Mouse (Mus musculus): ENCODE measurements around the gene Cadps.

Gene Cadps

DNA sequence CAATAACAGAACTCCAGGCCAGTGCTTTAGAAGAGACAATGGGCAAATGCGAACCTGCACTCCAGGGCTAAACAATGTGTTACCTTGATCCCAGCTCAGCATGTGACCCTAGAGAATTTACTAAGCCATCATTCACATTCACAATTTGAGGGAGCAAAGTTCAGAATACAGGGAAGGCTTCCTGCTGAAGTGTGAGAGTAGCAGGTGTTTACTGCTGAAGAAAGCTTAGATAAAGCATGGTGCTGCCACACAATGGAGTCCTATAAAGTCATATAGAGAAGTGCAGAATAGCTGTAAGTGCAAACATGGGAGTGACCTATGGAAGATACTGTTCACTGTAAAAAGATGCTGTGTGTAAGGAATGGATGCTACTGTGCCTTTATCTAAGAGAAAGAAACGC lies 91.9 kb downstream of the Cadps start:
- no peak for DNase-seq (ENCODE audit: low spot score in 2 of 2)

DNA sequence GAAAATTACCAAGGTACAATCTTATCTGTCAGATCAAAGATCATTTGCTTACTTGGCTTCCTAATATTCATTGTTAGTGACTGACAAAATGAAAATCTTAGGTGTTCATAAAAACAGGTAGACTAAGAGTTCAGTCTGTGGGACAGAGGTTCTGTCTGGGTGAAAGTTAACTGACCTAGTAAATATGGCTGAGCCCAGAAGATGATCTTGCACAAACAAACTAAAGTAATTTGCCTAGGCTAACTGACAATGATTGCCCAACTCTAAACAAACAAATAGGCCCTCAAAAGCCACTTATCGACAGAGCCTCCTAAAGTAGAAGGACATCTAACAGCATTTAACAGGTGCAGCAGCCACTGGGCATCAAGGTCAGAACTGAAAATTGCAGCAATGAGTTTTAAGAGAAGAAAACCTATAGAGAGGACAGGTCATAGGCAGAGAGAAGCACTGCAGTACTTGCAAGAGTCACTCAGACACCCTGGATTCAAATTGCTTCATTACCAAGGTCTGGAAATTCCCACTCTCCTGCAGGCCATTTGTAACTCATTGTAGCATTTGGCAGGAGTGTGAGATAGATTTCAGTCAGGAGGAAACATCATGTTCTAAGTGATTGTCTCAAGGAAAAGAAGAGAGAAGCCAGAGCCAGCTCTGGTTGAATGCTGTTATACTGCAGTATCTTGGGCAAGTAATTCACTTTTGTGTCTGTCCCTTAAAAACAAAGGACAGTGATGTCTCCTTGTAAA lies 100.3 kb downstream of the Cadps start:
- DNase-seq (ENCODE audit: low spot score in 2 of 2) = no peak

DNA sequence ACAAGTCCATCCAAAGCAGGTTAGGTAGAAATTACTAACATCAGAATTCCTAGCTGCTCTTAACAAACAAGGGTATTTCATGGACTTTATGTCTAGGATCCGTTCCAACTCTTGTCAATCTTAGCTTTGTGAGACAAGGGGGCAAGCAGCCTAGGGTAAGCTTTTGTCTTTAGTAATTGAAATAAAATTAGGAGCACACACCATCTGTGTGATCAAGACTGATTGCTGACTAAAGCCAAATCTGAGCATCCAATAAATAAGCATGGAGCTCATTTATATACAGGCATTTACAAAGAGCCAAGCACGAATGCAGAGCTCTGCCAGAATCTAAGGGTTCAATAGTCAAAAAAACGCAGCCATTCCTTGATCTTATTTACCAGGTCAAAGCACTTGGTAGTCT lies 104.1 kb downstream of the Cadps start:
- no peak for DNase-seq (ENCODE audit: low spot score in 2 of 2)

DNA sequence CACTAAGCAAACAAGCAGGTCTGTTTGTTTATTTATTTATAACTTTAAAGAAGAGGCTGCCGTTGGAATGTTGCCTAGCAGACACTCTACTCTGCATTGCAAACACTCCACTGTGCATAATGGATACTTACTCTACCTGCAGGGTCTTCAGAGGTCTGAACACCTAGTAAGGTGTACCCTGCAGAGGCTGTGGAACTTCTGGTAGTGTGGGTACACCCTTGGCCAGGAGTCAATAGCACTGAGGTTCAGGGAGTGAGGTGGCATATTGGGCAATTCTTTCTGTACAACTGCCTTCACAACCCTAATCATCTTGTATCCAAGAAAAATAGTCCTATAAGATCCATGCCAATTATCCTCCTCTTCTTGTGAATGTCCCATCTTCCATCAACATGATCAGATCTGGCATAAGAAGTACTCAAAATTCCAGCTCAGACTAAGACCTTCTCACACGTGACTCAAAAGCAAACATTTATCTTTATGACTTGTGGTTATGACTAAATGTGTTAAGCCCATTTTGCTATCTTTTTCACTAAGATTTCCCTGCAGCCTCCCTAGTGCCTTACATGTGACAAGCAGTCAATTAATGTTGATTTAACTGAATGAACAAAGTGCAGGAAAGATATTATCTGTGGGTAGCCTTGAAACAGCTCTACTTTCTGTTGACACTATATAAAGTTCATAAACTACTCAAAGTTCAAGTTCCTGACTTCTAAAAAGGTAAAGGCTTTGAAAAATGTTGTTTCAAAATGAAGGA lies 106.8 kb downstream of the Cadps start:
- no peak for DNase-seq (ENCODE audit: low spot score in 2 of 2)

DNA sequence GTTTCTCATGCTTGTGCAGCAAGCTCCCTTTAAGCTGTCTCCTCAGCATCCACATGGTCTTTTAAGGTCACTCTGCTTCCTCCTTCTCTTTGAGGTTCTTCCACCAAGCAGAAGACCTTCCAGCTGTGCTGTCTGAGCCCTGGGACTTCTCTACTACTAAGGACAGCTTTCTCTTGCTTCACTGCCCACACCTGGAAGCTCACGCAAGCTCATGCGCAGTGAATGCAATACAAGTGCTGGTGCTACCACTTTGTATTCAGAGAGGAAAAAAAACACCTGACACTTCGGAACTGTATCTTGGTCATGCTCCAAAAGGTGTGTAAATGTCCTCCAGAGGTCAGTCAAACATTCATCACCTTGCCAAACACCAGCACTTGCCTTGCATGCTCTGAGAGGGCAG lies 115.5 kb downstream of the Cadps start:
- no peak for DNase-seq (ENCODE audit: low spot score in 2 of 2)

DNA sequence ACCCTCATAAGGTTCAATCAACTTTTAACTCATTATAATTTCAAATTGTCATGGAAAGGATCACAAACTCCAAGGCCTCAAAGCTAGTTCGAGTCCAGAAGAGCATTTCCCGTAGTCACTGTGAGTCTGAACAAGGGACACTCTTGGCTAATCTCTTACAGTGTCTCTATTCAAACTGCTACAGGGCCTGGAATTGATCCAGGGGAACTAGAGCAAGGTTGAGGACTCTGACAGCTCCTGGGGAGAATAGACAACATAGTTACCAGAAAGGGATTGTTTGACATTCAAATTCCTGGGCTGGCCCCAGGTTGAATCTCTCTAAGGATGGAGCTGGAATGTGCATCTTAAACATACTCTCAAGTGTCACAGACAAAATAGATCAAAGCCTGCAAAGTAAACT lies 118.4 kb downstream of the Cadps start:
- no peak for DNase-seq (ENCODE audit: low spot score in 2 of 2)

DNA sequence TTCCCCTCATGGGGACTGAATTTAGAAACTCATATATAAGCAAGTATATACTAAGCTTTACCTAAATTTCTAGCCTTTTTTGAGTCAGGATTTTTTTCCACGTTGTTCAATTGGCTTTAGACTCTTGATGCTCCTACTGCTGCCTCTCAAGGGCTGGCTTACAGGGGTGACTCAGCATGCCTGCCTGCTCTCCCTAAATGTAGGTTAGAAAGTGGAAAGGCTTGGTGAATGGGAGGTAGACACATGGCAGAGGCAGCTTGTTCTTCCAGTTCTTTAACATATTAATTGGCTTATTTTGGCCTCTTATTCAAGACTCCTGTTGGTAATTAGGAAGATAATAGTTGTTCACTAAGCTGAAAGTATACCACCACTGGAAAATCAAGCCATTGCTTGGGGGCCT lies 132.7 kb downstream of the Cadps start:
- DNase-seq (ENCODE audit: low spot score in 2 of 2) = no peak

DNA sequence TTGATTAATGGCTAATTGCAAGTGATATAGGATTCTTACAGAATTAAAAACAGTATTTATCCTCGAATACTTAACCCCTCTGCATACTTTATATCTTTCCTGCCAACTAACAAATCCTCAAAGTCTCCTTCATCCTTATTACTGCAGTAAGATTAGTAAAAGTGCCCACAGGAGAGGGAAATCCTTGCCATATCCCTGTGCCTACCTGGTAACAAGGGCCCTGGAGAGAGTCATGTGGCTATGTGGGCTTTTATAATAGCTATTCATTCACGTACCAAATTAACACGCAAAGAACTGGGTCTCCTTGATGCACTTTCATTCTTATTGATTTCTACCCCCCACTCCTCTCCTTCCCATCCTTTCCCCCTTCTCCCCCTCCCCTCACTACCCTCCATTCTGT lies 137.9 kb downstream of the Cadps start:
- no peak for DNase-seq (ENCODE audit: low spot score in 2 of 2)

DNA sequence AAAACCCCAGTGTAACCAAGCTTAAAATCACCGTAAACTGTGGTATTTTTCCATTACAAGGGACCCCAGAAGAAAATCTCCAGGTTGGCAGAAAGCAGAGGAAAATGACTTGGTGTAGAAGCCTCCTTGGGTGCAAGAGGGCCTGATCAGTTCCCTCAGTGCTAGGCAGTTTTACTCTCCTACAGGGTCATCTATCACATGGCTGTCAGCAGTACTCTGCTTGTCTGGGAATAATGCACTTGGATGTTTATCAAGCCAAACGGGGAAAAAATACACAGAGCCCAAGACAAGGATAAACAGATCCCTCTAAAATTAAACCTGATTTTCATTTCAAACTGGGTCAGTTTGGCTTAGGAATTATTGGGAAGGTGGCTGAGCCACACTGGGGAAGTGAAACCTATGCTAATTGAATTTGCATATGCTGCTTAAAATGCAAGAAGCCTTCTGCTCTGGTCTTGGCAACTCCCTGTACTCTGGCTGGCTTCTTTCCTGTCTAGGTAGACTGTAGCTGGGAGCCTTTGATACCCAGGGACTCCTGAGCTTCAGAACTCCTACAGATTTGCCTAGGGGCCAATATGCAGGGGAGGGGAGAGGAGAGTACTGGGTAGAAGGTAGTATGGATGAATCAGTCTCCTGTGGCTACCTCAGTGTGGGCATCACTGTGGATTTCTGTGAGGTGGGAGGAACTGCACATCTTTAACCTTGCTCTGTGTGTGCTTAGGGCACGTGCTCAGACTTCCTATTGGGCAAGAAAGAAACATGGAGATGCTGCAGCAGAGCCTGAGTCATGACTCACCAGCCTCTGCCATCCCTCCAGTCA lies 141.8 kb downstream of the Cadps start:
- no peak for DNase-seq (ENCODE audit: low spot score in 2 of 2)

DNA sequence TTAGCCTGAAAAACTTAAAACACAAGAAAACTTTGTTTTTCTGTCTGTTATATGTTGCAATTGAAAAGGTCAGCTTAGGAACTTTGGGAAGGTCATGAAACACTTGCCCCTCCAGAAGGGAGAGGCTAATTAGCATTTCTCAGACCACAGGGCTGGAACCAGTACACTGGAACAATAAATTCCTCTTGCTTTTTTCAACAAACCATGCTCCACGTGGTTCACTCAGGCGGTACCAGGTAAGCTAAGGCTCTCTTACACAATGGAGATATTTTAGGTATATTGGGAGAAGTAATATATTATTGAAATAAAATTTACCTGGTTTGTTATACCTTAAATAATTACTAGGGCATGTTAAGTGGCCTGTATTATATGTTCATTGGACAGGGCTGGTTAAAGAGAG lies 161.4 kb downstream of the Cadps start:
- DNase-seq (ENCODE audit: low spot score in 2 of 2) = no peak

DNA sequence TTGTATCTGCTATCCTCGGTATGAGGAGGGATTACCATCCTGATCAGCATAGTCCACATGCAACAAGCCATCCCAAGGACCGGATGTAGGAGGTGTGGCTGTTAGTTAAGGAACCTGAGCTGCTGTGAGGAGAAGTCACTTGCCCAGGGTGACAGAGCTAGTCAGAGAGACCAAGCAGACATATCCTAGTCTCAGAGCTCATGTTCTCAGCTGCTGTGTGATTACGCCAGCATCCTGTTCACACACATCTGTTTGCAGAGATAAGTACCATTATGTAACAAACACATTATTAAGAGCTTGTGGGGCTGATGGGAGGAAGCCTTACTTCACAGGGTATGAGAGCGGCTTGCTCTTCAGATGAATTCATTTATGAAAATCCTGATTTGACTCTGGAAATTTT lies 165.5 kb downstream of the Cadps start:
- DNase-seq (ENCODE audit: low spot score in 2 of 2) = no peak

DNA sequence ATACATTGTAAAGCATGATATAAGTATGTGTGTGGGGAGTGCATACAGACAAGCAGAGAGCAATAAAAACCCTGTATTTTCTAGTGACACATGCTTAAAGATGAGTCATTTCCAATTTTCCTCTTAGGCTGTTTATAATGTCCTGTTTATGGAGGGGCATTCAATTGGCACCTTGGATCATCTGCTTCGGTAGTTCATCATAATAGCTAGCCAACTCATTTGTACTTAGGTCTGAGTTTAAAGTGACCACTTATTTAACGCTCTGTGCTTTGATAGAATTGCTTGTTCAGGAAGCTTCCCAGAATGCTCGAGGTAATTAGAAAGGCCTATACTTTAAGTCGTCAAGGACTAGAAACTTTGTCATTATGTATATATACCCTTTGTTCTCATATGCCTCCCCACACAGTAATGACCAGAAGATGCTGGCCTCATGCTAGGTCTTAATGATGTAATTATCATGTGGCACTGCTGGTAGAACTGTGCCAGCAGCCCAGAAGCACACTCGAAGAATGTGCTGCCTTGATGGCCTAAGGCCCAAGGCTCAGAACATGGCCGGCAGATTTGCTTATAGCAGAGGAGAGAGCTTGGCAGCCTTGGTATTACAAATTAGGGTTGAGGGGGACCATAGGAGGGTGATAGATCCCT lies 179.9 kb downstream of the Cadps start:
- no peak for DNase-seq (ENCODE audit: low spot score in 2 of 2)

DNA sequence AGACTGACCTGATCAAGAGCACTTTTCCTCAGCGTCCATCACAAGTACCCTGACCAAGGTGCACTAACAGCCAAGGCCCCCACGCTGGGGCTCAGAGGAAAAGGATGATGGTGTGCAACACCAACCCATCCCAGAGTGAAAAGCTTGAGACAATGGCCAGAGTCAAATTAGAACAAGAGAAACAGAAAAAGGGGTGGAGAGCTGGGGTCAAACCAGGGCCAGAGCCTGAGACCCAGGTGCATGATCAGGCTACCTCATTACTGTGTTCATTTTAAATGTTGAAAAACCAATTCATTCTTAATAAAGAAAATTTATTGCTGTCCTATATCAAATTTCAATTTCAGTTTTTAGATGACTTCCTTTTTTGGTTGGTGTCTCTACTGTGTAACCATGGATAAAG lies 184.1 kb downstream of the Cadps start:
- DNase-seq (ENCODE audit: low spot score in 2 of 2) = no peak

DNA sequence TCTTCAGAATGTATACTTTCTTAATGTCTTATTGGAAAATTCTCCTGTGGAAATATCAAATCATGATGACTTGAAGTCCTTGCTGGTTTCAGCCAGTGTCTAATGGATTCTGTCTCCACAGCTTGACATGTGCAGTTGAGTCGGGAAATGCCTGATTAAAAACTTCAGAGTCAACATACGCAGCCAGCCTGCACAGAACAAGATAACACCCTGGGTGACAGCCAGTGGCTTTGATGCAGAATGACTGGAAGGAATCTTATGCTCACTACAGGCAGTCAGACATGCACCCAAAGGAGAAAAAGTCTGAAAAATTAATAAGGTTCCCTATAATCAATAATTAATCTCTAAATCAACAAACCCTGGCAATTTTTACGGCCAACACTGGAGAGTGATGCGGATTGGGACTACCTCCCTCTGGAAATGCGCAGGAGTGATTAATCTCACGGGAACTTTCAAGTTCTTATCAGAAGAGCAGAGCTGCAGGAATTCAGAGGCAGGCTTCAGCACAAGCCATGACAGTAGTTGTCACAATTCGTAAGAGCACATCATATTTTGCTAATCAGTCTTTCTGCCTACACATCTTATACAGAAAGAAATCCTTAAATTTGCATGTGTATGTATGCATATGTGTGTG lies 185.6 kb downstream of the Cadps start:
- no peak for DNase-seq (ENCODE audit: low spot score in 2 of 2)

DNA sequence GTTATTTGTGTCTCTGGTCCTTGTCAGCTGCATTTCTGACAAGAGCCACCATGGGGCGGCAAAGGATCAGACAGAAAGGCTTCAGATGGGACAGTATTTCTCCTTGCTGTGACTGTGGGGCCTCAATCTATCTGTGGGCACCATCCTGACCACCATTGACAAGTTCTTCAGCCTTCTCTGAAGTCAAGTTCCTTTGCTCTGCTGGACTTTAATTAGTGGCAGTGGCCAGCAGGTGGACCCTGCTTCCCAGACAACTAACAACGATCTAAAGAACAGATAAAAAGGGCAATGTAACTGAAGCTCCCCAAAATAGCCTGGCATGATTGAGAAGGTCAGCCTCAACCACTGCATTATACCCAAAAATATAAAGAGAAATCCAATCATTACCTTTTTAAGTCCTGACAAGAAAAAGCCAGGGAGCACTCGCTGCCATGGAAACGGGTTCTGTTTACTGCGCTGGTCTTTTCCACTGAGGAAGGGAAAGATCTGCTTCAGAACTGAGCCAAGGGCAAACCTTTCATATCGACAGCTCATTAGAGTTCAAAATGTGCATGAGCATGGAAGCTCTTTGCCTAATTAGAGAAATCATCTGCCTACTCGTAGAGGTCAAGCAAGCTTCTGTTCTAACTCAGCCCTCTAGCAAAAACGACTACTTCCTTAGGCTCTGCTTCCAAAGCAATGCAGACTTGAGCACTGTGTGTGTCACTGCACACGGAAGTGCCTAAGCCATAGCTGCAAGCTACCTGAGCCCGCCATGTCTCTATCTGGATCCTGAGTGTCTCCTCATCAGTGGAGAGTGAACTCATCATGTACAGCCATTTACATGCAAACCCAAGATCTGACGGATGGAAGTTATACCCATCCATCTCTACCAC lies 198.4 kb downstream of the Cadps start:
- DNase-seq (ENCODE audit: low spot score in 2 of 2) = no peak

DNA sequence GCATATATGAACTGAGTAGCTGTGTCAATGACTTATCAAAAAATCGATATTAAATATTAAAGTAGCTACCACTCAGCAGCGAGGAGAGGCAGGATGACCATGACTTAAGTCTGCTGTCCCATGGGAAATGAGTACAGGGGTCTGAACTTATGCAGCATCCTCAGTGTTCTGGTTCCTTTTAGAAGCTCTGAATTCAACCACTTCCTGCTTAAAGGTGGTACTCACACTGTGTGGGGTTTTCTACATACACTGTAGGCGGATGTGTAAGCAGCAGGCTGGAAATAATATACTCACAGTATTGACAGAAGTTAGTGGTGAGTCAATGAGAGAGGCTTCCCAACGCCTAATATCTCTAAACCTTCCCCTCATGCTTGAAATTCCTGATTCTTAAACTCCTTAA lies 215.9 kb downstream of the Cadps start:
- no peak for DNase-seq (ENCODE audit: low spot score in 2 of 2)

DNA sequence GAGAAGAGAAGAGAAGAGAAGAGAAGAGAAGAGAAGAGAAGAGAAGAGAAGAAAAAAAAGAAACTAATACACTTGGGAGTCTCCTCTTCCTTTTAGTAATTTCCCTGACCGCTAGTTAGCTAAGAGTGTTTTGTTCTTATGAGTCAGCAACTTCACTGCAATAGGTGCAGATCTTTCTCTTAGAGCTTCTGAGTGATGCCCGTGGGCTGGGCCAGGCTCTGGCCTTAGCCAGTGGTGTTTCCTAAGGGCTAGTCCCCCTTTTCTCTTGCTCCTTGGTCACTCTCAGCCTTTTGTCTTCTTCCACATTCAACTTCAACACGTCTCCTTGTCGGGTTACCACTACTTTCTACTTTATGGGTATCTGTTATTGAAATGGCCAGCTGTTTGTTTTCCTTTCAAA lies 216.7 kb downstream of the Cadps start:
- DNase-seq (ENCODE audit: low spot score in 2 of 2) = no peak

DNA sequence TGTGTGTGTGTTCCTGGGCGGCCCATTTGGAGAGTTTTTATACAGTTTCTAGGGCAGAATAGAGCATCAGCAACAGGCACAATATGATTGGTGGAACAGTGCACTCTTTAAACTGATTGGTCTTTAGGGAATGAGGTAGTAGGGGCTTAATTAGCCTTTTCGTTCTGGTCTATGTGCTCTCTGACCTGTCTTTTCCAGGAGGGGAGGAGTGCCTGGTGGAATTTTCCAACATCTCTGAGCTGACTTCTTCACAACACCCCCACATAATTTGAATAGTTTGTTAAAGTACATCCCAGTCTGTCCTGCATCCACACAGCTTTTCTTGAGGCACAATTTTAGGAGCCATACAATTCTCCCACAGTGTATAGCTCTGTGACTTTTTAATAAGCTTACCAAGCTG lies 220.8 kb downstream of the Cadps start:
- DNase-seq (ENCODE audit: low spot score in 2 of 2) = no peak

DNA sequence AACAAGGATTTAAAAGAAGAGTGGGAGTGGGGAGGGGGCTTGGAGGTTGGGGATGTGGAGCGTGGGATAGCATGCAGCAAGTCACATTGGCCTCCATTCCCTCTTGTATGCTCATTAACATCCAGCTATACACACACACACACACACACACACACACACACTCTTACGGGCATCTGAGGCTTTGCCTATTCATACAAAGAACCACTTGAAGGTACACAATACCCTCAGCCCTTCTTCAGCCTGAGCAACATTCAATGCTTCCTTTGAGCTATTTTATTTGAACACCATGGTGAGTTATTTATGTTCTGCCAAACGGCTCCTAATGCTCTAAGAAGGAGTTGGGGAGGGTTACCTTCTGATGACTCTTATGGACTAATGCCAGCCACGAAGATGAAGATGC lies 227.6 kb downstream of the Cadps start:
- DNase-seq (ENCODE audit: low spot score in 2 of 2) = no peak

DNA sequence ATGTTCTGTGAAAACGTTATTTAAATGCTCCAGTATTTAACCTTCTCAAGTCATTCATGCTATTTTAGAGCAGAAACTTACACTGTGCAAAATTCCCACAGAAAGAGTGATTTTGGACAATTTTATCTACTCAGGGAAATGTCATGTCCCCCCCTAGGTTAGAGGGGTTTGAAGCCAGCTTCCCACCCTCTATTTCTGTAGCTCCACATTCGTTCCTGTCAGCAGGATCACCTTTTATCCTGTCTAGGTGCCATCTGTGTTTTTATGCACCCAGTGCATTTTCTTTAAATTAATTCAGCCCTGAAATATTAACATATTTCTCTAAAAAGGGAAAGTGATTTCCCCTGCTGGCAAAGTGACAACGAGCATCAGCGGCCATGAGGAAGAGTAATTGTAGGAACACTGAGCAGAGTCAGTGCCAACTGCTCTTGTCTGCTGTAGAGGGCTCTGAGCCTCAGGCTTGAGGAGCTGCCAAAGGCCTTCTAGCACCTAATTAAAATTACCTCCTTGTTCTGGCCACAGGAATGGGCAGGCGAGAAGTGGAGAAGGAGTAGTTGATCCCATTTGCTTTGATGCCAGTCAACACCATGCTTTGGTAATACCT lies 230.3 kb downstream of the Cadps start:
- no peak for DNase-seq (ENCODE audit: low spot score in 2 of 2)
